Mouse (Mus musculus) thymus, adult 2 months (tissue): ENCODE data around the gene Polg. TPM values are rescaled to one million over a fixed set of nuclear protein-coding genes. Genes with fewer than 3 reads are reported as not detected.

Experiments
- DNase-seq: peaks from one replicate; pipeline ENCODE4 v3.0.0; 2021
- H3K27ac ChIP-seq: fragments of 200-500 bp; 2 replicates; pipeline ENCODE4 v1.5.1; 2012; ENCODE audit warnings: low read length, control low read depth; ENCODE audit not compliant: control insufficient read depth, insufficient read depth
- H3K27me3 ChIP-seq: fragments of 200-500 bp; 2 replicates; pipeline ENCODE4 v1.6.1; 2012; ENCODE audit warnings: mild to moderate bottlenecking, low read length, moderate library complexity, mixed read lengths; ENCODE audit not compliant: control insufficient read depth, insufficient read depth
- H3K36me3 ChIP-seq: fragments of 200-500 bp; 2 replicates; pipeline ENCODE4 v1.6.1; 2012; ENCODE audit warnings: mild to moderate bottlenecking, low read length, moderate library complexity; ENCODE audit not compliant: control insufficient read depth, insufficient read depth
- H3K4me1 ChIP-seq: fragments of 200-500 bp; replicated peaks from 2 replicates; pipeline ENCODE4 v1.6.1; 2012; ENCODE audit warnings: low read length; ENCODE audit not compliant: control insufficient read depth, insufficient read depth
- H3K4me3 ChIP-seq: fragments of 200-500 bp; 2 replicates; pipeline ENCODE4 v1.5.1; 2012; ENCODE audit warnings: mild to moderate bottlenecking, low read length, control low read depth, moderate library complexity; ENCODE audit not compliant: control insufficient read depth, insufficient read depth
- CTCF ChIP-seq: fragments of 200-500 bp; IDR thresholded peaks from 2 replicates; pipeline ENCODE4 v1.5.1; 2012; ENCODE audit warnings: mild to moderate bottlenecking, control low read depth, low read length, moderate library complexity, borderline replicate concordance; ENCODE audit not compliant: control insufficient read depth, poor library complexity, insufficient read depth; ENCODE audit errors: extremely low read depth
- POLR2A ChIP-seq: fragments of 200-500 bp; IDR thresholded peaks from 2 replicates; pipeline ENCODE4 v1.6.1; 2012; ENCODE audit warnings: mild to moderate bottlenecking, low read length, control low read depth, moderate library complexity; ENCODE audit not compliant: control insufficient read depth, poor library complexity, insufficient read depth; ENCODE audit errors: extremely low read depth
- WGBS: fragments of 180-500 bp; shearing (Covaris S2); methylation state at CpG from one replicate; pipeline ENCODE4 v1.1.7; 2018; 5-methylcytosine and 5-hydroxymethylcytosine counted together
- polyA plus RNA-seq: library from polyadenylated mRNA; depleted of rRNA; stranded (reverse); fragments of >200 nt; gene quantifications from 2 replicates; pipeline ENCODE4 v1.2.3, GENCODE M21; 2012

Gene Polg
- polyA plus RNA-seq, 1 experiment, result 164 TPM

DNA sequence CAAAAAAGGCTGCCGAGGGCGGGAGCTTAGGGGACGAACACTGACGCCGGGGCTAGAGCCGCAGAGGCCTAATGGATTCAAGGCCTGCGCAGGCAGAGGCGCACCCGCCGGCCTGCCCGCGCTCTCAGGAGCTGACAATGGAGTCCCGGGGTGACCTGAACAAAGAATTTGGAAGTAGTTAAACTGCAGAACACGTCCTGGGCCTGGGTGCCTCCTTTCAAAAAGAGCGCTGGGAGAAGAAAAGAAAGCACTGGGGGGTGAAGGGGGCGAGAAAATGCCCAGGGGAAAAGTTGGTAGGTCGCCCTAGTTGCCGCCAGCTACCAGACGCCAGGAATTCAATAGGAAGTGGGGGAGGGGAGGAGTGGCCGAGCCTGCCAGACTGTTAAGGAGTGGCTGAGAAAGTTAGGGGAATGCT, 31.5 kb upstream of the Polg start:
- no peak overlapping the region for H3K4me3 ChIP-seq
- no peaks in the 10 kb centered on the region for H3K4me1 ChIP-seq
- no peaks in the 10 kb centered on the region for H3K36me3 ChIP-seq
- TF ChIP-seq CTCF, result no peak
- TF ChIP-seq POLR2A, result no peak
- no peak for DNase-seq
- 18% methylated on average over 20 of the region's 20 CpGs for whole genome bisulfite sequencing
- no peak overlapping the region for H3K27ac ChIP-seq
- peaks cover 9% of the 10 kb centered on the region for H3K27me3 ChIP-seq

DNA sequence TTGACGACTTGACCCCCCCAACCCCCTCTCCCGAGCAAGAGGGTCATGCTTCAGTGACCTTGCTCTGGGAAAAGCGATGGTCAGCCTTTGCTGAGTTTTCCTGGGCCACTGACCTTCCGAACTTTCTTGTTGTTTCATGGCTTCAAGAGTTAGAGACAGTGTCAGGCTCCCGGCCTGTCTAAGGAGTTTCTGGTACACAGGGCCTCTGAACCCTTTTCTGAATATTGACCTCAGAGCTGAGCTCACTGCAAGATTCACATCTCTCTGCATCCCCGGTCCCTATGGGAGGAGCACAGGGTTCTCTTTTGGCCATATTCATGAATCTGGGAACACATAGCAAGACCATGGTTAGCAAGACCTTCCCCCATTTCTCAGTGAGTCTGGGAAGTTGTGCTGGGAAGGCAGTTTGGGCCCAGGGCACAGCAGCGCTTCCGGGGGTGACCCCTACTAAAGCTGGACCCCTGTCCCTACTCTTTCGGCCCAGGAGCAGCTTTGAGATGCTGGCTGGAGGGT, 30.7 kb upstream of the Polg start:
- H3K4me1 ChIP-seq, result no peaks in the 10 kb centered on the region
- peaks cover 6% of the 10 kb centered on the region; the same call in 1 of the 2 replicates for H3K27me3 ChIP-seq
- H3K4me3 ChIP-seq, result no peak overlapping the region
- H3K36me3 ChIP-seq, result no peaks in the 10 kb centered on the region
- 22% methylated on average over 9 of the region's 9 CpGs for WGBS
- no peak for TF ChIP-seq CTCF
- TF ChIP-seq POLR2A, result no peak
- no peak for DNase-seq
- H3K27ac ChIP-seq, result no peak overlapping the region

DNA sequence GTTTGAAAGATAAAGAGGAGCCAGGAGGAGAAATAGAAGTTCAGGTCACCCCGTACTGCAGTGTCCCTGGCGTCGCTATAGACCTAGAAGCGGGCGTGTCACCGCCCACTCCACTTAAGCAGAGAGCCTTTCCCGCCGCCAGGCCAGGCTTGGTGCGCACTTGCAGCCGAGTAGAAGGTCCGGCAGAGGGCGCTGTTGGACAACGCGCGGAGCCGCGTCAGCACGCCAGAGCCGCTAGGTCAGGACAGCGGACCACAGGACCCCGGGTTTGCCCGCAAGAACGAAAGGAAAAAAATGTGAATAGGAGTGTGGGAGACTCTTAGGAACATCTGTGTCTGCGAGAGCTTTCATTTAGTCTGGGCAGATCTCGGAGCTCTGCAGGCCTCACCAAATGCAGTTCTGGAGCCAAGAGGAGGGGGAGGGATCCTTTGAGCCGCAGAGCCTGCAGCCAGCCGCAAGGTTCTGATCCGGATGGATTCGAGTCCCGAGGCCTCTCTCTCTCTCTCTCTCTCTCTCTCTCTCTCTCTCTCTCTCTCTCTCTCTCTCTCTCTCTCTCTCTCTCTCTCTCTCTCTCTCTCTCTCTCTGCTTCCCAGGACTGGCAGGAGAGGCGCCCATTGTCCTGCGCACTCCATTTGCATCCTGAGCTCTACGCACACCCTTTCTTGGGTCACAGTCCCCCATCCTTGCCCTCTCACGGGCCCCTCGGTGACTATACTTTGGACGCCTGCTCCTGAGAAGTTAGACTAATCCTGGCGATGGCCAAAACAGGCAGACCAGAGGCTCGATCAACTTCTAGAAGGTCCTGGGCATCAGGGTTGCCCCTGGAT, 30.0 kb upstream of the Polg start:
- TF ChIP-seq POLR2A (no peak), CTCF (peak; percentile 98)
- Histone ChIP-seq H3K4me1 (no peaks in the 10 kb centered on the region), H3K4me3 (no peak overlapping the region), H3K27me3 (peaks cover 6% of the 10 kb centered on the region; the same call in 1 of the 2 replicates), H3K27ac (no peak overlapping the region), H3K36me3 (no peaks in the 10 kb centered on the region)
- peak; percentile 82 for DNase-seq
- WGBS, result 5% methylated on average over 38 of the region's 38 CpGs

DNA sequence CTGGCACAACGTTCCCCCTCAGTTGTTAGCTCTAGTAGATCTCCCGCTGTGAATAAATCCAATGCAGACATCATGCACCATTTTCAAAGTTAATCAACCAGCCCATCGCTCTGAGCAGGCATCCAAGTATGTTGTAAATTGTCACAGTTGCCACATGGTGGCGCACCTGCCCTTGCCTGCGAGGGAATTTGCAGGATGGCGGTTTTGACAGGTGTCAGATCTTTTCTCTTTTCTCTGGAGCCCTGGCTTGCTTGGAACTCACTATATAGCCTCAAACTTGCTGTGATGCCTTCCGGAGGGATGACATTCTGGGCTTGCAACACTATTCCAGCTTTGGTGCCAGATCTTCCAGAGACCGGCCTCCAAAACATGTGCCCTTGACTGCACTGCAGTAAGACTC, 27.8 kb upstream of the Polg start:
- peak; percentile 49; the same call in 1 of the 2 replicates for TF ChIP-seq CTCF
- no peak for TF ChIP-seq POLR2A
- peak; percentile 52 for DNase-seq
- WGBS, result 15% methylated on average over 8 of the region's 8 CpGs
- Histone ChIP-seq H3K27ac (no peak overlapping the region), H3K27me3 (peaks cover 2% of the 10 kb centered on the region; the same call in 1 of the 2 replicates), H3K4me3 (no peak overlapping the region), H3K4me1 (no peaks in the 10 kb centered on the region), H3K36me3 (no peaks in the 10 kb centered on the region)

GRCm38 (mm10) chr7:79486528-79486927, 20.4 kb upstream of the Polg start:
- TF ChIP-seq CTCF (no peak), POLR2A (no peak)
- no peak for DNase-seq
- H3K36me3 ChIP-seq, result no peaks in the 10 kb centered on the region
- H3K27ac ChIP-seq, result no peak overlapping the region
- no peak overlapping the region for H3K4me3 ChIP-seq
- no peaks in the 10 kb centered on the region for H3K27me3 ChIP-seq
- no peaks in the 10 kb centered on the region for H3K4me1 ChIP-seq
- 33% methylated on average over 10 of the region's 10 CpGs for WGBS

- Histone ChIP-seq H3K4me1 (no peaks in the 10 kb centered on the region; the same call in 1 of the 2 replicates), H3K27me3 (no peaks in the 10 kb centered on the region), H3K36me3 (no peaks in the 10 kb centered on the region), H3K27ac (no peak overlapping the region), H3K4me3 (no peak overlapping the region)
- WGBS, result 9% methylated on average over 5 of the region's 5 CpGs
- TF ChIP-seq CTCF (no peak), POLR2A (no peak)
- no peak for DNase-seq
Observed at GRCm38 (mm10) chr7:79474831-79475399, 8.8 kb upstream of the Polg start.
